Mouse (Mus musculus) midbrain, embryonic 14.5 days (tissue): ENCODE measurements around the gene Glb1. TPM values are rescaled to one million over a fixed set of nuclear protein-coding genes. Genes with fewer than 3 reads are reported as not detected.
"Not testable (repeated sequence)": the region's sequence is repeated elsewhere in the genome, so short reads cannot be mapped to it uniquely, and the experiment has no call there.

Source experiments
- ATAC-seq: fragments of 200-750 bp; cut with Nextera tagmentation; 2 replicates; pipeline ENCODE4 v1.8.0; 2017; ENCODE audit warnings: moderate number of reproducible peaks, moderate library complexity; ENCODE audit not compliant: low FRiP score, low TSS enrichment
- DNase-seq: peaks from one replicate; pipeline ENCODE4 v3.0.0-alpha.2; 2015
- H3K27ac ChIP-seq: fragments of 300-500 bp; sonication (generic); replicated peaks from 2 replicates; pipeline ENCODE4 v1.5.1; 2014; ENCODE audit warnings: mild to moderate bottlenecking, low read depth, low read length, moderate library complexity
- H3K27me3 ChIP-seq: fragments of 300-500 bp; sonication (generic); 2 replicates; pipeline ENCODE4 v1.6.1; 2014; ENCODE audit warnings: low read length, control low read depth, mixed read lengths; ENCODE audit not compliant: control insufficient read depth, insufficient read depth
- H3K36me3 ChIP-seq: fragments of 300-500 bp; sonication (generic); 2 replicates; pipeline ENCODE4 v1.6.1; 2014; ENCODE audit warnings: low read length, control low read depth; ENCODE audit not compliant: control insufficient read depth, insufficient read depth
- H3K4me1 ChIP-seq: fragments of 300-500 bp; sonication (generic); 2 replicates; pipeline ENCODE4 v1.6.1; 2014; ENCODE audit warnings: mild to moderate bottlenecking, antibody characterized with exemption, low read length, control low read depth; ENCODE audit not compliant: control insufficient read depth, insufficient read depth
- H3K4me2 ChIP-seq: fragments of 300-500 bp; sonication (generic); 2 replicates; pipeline ENCODE4 v1.6.1; 2014; ENCODE audit warnings: mild to moderate bottlenecking, low read length, moderate library complexity
- H3K4me3 ChIP-seq: fragments of 300-500 bp; sonication (generic); replicated peaks from 2 replicates; pipeline ENCODE4 v1.5.1; 2014; ENCODE audit warnings: low read depth, low read length
- H3K9ac ChIP-seq: fragments of 300-500 bp; sonication (generic); replicated peaks from 2 replicates; pipeline ENCODE4 v1.6.1; 2014; ENCODE audit warnings: mild to moderate bottlenecking, low read length, moderate library complexity
- H3K9me3 ChIP-seq: fragments of 300-500 bp; sonication (generic); 2 replicates; pipeline ENCODE4 v1.6.1; 2016; ENCODE audit warnings: low read length, control low read depth, mixed read lengths; ENCODE audit not compliant: control insufficient read depth
- WGBS: fragments of 180-500 bp; shearing (Covaris S2); extraction: QIAGEN DNeasy Blood & Tissue Kit; methylation state at CpG from one replicate; pipeline ENCODE4 v1.1.7; 2014; 5-methylcytosine and 5-hydroxymethylcytosine counted together
- polyA plus RNA-seq: library from polyadenylated mRNA; unstranded; fragments of >200 nt; fragmentation: Nextera tagmentation; extraction: Ambion mirVana; gene quantifications from 2 replicates; pipeline ENCODE4 v1.2.1, GENCODE M21; 2014

Gene Glb1
- polyA plus RNA-seq, 1 experiment from 2014 or later, result 27.9 TPM

DNA sequence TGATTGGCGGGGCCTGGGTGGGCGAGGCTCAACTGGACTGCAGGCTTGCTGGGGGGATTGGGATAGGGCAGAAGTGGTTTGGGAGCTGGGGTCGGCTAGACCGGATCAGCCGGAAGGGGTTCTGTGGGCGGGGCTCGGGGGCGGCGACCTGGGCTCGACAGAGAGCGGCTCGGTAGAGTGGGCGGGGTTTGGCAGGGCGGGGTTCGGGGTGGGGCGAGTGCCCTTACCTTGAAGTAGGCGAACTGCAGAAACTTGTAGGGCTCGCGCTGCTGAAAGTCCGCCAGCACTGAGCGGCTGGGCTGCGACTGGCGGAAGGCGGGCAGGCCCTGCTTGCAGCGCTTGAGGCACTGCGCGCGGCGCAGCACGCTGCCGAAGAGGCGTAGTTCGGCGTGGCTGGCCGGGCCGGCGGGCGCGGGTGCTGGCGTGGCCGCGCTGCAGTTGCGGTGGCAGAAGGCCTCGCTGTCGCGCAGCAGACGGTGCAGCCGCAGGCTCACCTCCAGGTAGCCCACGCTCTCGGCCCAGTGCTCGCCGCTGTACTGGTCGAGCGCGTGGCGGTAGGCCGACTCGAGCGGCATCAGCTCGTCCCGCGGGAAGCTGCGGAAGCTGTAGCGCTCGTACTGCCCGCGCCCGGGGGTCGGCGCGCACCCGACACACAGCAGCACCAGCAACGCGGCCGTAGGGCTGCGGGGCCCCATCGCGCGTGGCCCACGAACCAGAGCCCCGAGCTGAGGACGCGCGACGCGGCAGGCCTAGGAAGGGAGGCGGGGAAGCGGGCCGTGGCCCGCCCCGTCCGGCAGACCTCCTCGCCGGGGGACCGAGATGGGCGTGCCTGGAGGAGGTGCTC is 10.7 kb upstream of the Glb1 start, which contains the start of gene Crtap:
Gene Crtap, minus strand, starts transcription at position 771 of the 844 bp plus-strand sequence.
- H3K9me3 ChIP-seq, result no peaks in the 10 kb centered on the region
- peak within 1 kb of the TSS; percentile 72 for H3K9ac ChIP-seq
- H3K4me3 ChIP-seq, result peak within 1 kb of the TSS; percentile 71
- no peak within 1 kb of the TSS for H3K27ac ChIP-seq
- H3K36me3 ChIP-seq, result no peaks in the 10 kb centered on the region
- H3K4me2 ChIP-seq, result peak within 1 kb of the TSS; percentile 93
- no peaks in the 10 kb centered on the region for H3K27me3 ChIP-seq
- DNase-seq (peak; percentile 78), ATAC-seq (peak; percentile 71)
- no peaks in the 10 kb centered on the region for H3K4me1 ChIP-seq
- WGBS, result under 1% methylated on average over 95 of the region's 96 CpGs

DNA sequence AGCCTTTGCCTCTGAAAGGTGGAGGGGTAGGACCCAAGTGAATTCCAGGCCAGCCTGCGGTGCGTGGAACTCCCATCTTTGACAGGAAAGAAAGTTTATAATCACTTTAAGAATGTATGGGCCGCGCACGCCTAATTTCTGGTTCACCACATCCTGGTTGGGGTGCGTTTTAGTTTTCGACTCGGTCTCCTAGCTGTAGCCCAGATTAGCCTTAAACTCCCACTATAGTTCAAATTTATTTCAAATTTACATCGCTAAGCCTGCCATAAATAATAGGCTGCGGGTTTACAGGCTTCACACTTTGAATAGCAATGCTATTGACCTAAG is 10.2 kb upstream of the Glb1 start:
- H3K9ac ChIP-seq, result peak overlapping the region; percentile 72
- no peak overlapping the region for H3K27ac ChIP-seq
- H3K36me3 ChIP-seq, result no peaks in the 10 kb centered on the region
- H3K27me3 ChIP-seq, result no peaks in the 10 kb centered on the region
- H3K4me1 ChIP-seq, result no peaks in the 10 kb centered on the region
- WGBS, result 6% methylated on average over 10 of the region's 10 CpGs
- DNase-seq, result no peak
- H3K4me2 ChIP-seq, result peak overlapping the region; percentile 93
- no peaks in the 10 kb centered on the region for H3K9me3 ChIP-seq
- ATAC-seq, result no peak
- peak overlapping the region; percentile 71 for H3K4me3 ChIP-seq

- H3K9ac ChIP-seq, H3K27ac ChIP-seq, H3K4me3 ChIP-seq, H3K4me2 ChIP-seq, H3K36me3 ChIP-seq, H3K27me3 ChIP-seq, H3K4me1 ChIP-seq, H3K9me3 ChIP-seq, ATAC-seq, DNase-seq: not testable (repeated sequence)
- 68% methylated on average over 6 of the region's 6 CpGs for WGBS
Measured at GRCm38 (mm10) chr9:114394136-114394535, 6.7 kb upstream of the Glb1 start.

- 90% methylated on average over 8 of the region's 8 CpGs for WGBS
- Histone ChIP-seq H3K4me1 (no peaks in the 10 kb centered on the region), H3K4me2 (no peak overlapping the region), H3K27ac (no peak overlapping the region), H3K36me3 (no peaks in the 10 kb centered on the region), H3K9ac (no peak overlapping the region), H3K9me3 (no peaks in the 10 kb centered on the region), H3K27me3 (no peaks in the 10 kb centered on the region), H3K4me3 (no peak overlapping the region)
- DNase-seq (no peak), ATAC-seq (no peak)
Measured at GRCm38 (mm10) chr9:114394677-114395076, 6.2 kb upstream of the Glb1 start.

- H3K4me1 ChIP-seq, result no peaks in the 10 kb centered on the region
- no peak overlapping the region for H3K9ac ChIP-seq
- H3K36me3 ChIP-seq, result no peaks in the 10 kb centered on the region
- no peak for DNase-seq
- H3K27ac ChIP-seq, result no peak overlapping the region
- no peak overlapping the region for H3K4me2 ChIP-seq
- WGBS, result 88% methylated on average over 4 of the region's 4 CpGs
- H3K4me3 ChIP-seq, result no peak overlapping the region
- H3K9me3 ChIP-seq, result no peaks in the 10 kb centered on the region
- no peak for ATAC-seq
- H3K27me3 ChIP-seq, result no peaks in the 10 kb centered on the region
Measured at GRCm38 (mm10) chr9:114395258-114395657, 5.6 kb upstream of the Glb1 start.

- Histone ChIP-seq H3K4me3 (no peak overlapping the region), H3K27me3 (no peaks in the 10 kb centered on the region), H3K27ac (no peak overlapping the region), H3K9ac (no peak overlapping the region), H3K4me2 (no peak overlapping the region), H3K36me3 (peaks cover 3% of the 10 kb centered on the region; the same call in 1 of the 2 replicates), H3K9me3 (0 out of 2 replicates have a peak, but pooled peaks cover 3% of the 10 kb centered on the region), H3K4me1 (0 out of 2 replicates have a peak, but pooled peaks cover 6% of the 10 kb centered on the region)
- ATAC-seq (no peak), DNase-seq (no peak)
- WGBS, result 92% methylated on average over 12 of the region's 12 CpGs
Measured at GRCm38 (mm10) chr9:114399680-114400079, 1.2 kb upstream of the Glb1 start.

- 17% methylated on average over 5 of the region's 5 CpGs for WGBS
- H3K9me3 ChIP-seq, result 0 out of 2 replicates have a peak, but pooled peaks cover 9% of the 10 kb centered on the region
- DNase-seq, result no peak
- H3K4me1 ChIP-seq, result 0 out of 2 replicates have a peak, but pooled peaks cover 6% of the 10 kb centered on the region
- peak overlapping the region; percentile 81 for H3K4me2 ChIP-seq
- H3K36me3 ChIP-seq, result peaks cover 12% of the 10 kb centered on the region
- ATAC-seq, result peak; percentile 37; the same call in 1 of the 2 replicates
- H3K9ac ChIP-seq, result peak overlapping the region; percentile 68; the same call in 1 of the 2 replicates
- H3K27me3 ChIP-seq, result no peaks in the 10 kb centered on the region
- H3K27ac ChIP-seq, result peak overlapping the region; percentile 80; the same call in 1 of the 2 replicates
- H3K4me3 ChIP-seq, result peak overlapping the region; percentile 84
Measured at GRCm38 (mm10) chr9:114400588-114400948, 308 bp upstream of the Glb1 start.

- Histone ChIP-seq H3K4me2 (peak overlapping the region; percentile 81), H3K9me3 (0 out of 2 replicates have a peak, but pooled peaks cover 9% of the 10 kb centered on the region), H3K4me1 (0 out of 2 replicates have a peak, but pooled peaks cover 6% of the 10 kb centered on the region), H3K36me3 (peaks cover 17% of the 10 kb centered on the region), H3K27ac (peak overlapping the region; percentile 80), H3K27me3 (no peaks in the 10 kb centered on the region), H3K4me3 (peak overlapping the region; percentile 84), H3K9ac (peak overlapping the region; percentile 68)
- 5% methylated on average over 16 of the region's 16 CpGs for WGBS
- peak; percentile 74 for DNase-seq
- ATAC-seq, result no peak
Measured at GRCm38 (mm10) chr9:114401685-114402080, 807 bp downstream of the Glb1 start.

DNA sequence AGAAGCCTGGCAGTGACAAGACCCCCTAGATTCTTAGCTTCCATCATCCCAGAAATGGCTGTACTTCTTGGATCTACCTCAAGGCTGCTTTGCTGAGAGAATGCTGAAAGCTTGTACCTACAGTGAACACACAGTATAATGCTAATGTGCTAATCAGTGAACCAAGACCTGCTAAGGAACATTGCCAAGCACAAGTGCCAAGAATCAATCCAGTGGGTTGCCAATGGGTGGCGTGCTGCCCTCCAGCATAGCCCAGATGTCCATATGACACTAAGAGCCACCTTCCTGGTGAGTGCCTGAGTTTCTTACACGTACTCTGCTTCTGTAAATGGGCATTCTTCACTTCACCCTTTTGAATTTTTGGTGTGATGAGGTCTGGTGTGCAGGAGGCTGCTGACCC is 6.8 kb downstream of the Glb1 start:
- no peaks in the 10 kb centered on the region for H3K27me3 ChIP-seq
- ATAC-seq, result no peak
- H3K9ac ChIP-seq, result no peak overlapping the region
- WGBS, result 85% methylated on average over 2 of the region's 2 CpGs
- H3K4me2 ChIP-seq, result no peak overlapping the region
- H3K4me3 ChIP-seq, result no peak overlapping the region
- no peak overlapping the region for H3K27ac ChIP-seq
- peaks cover 26% of the 10 kb centered on the region for H3K36me3 ChIP-seq
- 0 out of 2 replicates have a peak, but pooled peaks cover 9% of the 10 kb centered on the region for H3K9me3 ChIP-seq
- DNase-seq, result no peak
- no peaks in the 10 kb centered on the region for H3K4me1 ChIP-seq
